Mouse (Mus musculus) midbrain, embryonic 14.5 days (tissue): Measurements from ENCODE around the gene Syt12. TPM values are rescaled to one million over a fixed set of nuclear protein-coding genes. Genes with fewer than 3 reads are reported as not detected.

Experiments used
- ATAC-seq: fragments of 200-750 bp; cut with Nextera tagmentation; 2 replicates; pipeline ENCODE4 v1.8.0; 2017; ENCODE audit warnings: moderate number of reproducible peaks, moderate library complexity; ENCODE audit not compliant: low FRiP score, low TSS enrichment
- DNase-seq: peaks from one replicate; pipeline ENCODE4 v3.0.0-alpha.2; 2015
- H3K27ac ChIP-seq: fragments of 300-500 bp; sonication (generic); replicated peaks from 2 replicates; pipeline ENCODE4 v1.5.1; 2014; ENCODE audit warnings: mild to moderate bottlenecking, low read depth, low read length, moderate library complexity
- H3K27me3 ChIP-seq: fragments of 300-500 bp; sonication (generic); 2 replicates; pipeline ENCODE4 v1.6.1; 2014; ENCODE audit warnings: low read length, control low read depth, mixed read lengths; ENCODE audit not compliant: control insufficient read depth, insufficient read depth
- H3K36me3 ChIP-seq: fragments of 300-500 bp; sonication (generic); 2 replicates; pipeline ENCODE4 v1.6.1; 2014; ENCODE audit warnings: low read length, control low read depth; ENCODE audit not compliant: control insufficient read depth, insufficient read depth
- H3K4me1 ChIP-seq: fragments of 300-500 bp; sonication (generic); 2 replicates; pipeline ENCODE4 v1.6.1; 2014; ENCODE audit warnings: mild to moderate bottlenecking, antibody characterized with exemption, low read length, control low read depth; ENCODE audit not compliant: control insufficient read depth, insufficient read depth
- H3K4me2 ChIP-seq: fragments of 300-500 bp; sonication (generic); 2 replicates; pipeline ENCODE4 v1.6.1; 2014; ENCODE audit warnings: mild to moderate bottlenecking, low read length, moderate library complexity
- H3K4me3 ChIP-seq: fragments of 300-500 bp; sonication (generic); replicated peaks from 2 replicates; pipeline ENCODE4 v1.5.1; 2014; ENCODE audit warnings: low read depth, low read length
- H3K9ac ChIP-seq: fragments of 300-500 bp; sonication (generic); replicated peaks from 2 replicates; pipeline ENCODE4 v1.6.1; 2014; ENCODE audit warnings: mild to moderate bottlenecking, low read length, moderate library complexity
- H3K9me3 ChIP-seq: fragments of 300-500 bp; sonication (generic); 2 replicates; pipeline ENCODE4 v1.6.1; 2016; ENCODE audit warnings: low read length, control low read depth, mixed read lengths; ENCODE audit not compliant: control insufficient read depth
- WGBS: fragments of 180-500 bp; shearing (Covaris S2); extraction: QIAGEN DNeasy Blood & Tissue Kit; methylation state at CpG from one replicate; pipeline ENCODE4 v1.1.7; 2014; 5-methylcytosine and 5-hydroxymethylcytosine counted together
- polyA plus RNA-seq: library from polyadenylated mRNA; unstranded; fragments of >200 nt; fragmentation: Nextera tagmentation; extraction: Ambion mirVana; gene quantifications from 2 replicates; pipeline ENCODE4 v1.2.1, GENCODE M21; 2014

The Syt12 gene
- polyA plus RNA-seq, 1 experiment from 2014 or later: 1.9 TPM

DNA sequence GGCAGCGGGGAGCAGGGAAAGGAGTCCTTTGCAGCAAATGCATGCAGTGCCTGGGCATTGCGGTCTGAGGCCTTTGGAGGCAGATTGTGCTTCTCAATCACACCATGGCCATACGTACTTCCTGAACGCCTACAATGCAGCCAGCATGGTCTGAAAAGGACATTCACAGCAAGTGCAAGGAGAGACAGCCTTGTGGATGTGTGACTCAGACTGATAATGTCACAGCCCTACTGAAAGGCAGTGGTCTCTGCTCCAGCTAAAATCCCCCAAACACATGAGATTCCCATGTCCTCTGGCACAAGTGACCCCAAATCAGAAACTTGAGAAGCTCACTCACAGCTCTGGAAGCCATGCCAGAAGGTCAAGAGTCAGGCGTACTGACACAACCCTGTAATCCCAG lies 18.6 kb upstream of the Syt12 start:
- no peaks in the 10 kb centered on the region for H3K4me1 ChIP-seq
- no peak overlapping the region for H3K9ac ChIP-seq
- no peaks in the 10 kb centered on the region for H3K9me3 ChIP-seq
- H3K27ac ChIP-seq: no peak overlapping the region
- 86% methylated on average over 5 of the region's 5 CpGs for whole genome bisulfite sequencing
- H3K36me3 ChIP-seq: no peaks in the 10 kb centered on the region
- H3K27me3 ChIP-seq: no peaks in the 10 kb centered on the region
- DNase-seq: no peak
- H3K4me3 ChIP-seq: no peak overlapping the region
- H3K4me2 ChIP-seq: no peak overlapping the region
- no peak for ATAC-seq

DNA sequence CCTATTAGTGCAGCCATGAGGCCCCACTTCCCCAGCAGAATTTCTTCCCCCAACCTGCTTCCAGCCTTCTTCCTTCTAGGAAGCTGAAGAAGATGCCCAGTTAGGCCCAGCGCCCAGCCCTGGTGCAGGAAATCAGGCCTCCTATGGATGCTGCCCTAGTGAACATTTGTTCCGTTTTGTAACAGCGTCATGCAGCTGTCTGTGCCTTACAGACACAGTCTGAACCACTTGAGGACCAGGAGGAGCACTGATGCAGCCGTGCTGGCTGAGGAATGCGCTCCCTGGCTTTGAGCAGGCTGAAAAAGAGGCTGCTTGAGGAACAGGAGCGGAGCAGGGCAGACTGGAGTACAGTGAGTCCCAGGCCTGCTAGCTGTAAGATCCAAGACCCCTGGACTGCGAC lies 17.5 kb upstream of the Syt12 start:
- Histone ChIP-seq H3K9ac (no peak overlapping the region), H3K9me3 (no peaks in the 10 kb centered on the region), H3K27me3 (no peaks in the 10 kb centered on the region), H3K4me3 (no peak overlapping the region), H3K4me2 (no peak overlapping the region), H3K36me3 (no peaks in the 10 kb centered on the region), H3K4me1 (no peaks in the 10 kb centered on the region), H3K27ac (no peak overlapping the region)
- 72% methylated on average over 7 of the region's 7 CpGs for WGBS
- no peak for DNase-seq
- ATAC-seq: no peak

DNA sequence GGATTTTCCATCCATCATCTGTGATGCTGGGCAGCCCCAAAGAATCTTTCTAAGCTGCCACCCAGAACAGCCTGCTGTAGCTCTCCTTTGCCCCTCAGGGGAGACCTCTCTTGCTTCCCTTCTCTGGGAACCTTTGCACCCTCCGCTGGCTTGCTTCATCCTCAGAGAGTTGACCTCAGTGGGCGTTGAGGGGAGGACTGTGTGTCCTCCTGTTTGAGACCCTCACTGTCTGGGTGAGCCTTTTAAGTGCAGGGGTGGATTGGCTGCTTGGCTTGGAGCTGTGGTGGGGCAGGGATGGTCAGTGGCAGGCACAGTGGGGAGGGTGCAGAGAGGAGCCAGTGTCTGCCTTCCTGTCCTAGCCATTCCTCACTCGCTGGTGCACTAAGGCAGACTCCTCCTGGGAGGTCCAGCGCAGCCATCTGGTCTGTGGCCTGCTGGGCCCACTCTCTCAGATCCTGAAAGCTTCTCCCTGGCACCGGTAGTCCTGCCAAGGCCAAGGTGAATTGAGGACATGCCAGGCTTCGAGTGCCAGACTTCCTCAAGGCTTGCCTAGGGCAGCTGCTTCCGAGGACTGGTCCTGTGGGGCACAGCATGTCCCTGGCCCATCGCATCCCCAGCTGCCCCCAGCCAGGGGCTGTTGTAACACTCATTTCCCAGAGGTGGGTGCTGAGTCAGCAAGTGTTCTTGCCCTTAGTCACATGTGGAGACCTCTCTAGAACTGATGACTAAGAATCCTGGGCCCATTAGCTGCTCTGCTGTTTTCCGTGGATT lies 15.5 kb upstream of the Syt12 start:
- no peaks in the 10 kb centered on the region for H3K27me3 ChIP-seq
- no peaks in the 10 kb centered on the region for H3K36me3 ChIP-seq
- 0 out of 2 replicates have a peak overlapping the region, but pooled peaks have one; percentile 6 for H3K9ac ChIP-seq
- H3K4me1 ChIP-seq: no peaks in the 10 kb centered on the region
- no peak for DNase-seq
- H3K4me2 ChIP-seq: no peak overlapping the region
- H3K9me3 ChIP-seq: no peaks in the 10 kb centered on the region
- 54% methylated on average over 9 of the region's 9 CpGs for WGBS
- no peak overlapping the region for H3K4me3 ChIP-seq
- ATAC-seq: no peak
- no peak overlapping the region for H3K27ac ChIP-seq

DNA sequence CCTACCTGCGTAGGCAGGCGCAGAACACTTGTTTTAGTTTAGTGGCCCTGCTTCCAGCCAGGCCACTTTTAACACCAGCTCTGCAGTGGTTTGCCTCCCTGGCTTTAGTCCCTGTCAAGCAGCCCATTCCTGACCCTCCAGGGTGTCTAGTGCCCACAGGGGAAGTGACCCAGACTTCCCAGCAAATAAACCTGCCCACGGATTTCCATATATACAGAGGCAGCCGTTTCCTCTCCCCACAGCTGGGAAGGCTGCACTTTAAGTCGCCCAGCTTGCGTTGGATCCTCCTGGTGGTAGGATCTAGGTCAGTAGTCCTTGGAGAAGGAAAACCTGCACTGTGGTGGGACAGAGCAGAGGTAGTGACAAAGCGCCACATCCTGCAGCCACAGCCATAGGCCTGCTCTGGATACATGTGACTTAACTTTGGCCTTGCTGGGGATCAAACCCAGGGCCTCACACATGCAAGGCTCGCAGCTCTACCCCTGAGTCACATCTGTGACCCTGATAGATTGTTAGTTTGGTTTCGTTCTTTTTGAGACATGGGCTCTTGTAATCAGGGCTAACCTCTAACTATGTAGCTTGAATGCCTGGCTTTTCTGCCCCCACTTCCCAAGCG lies 13.9 kb upstream of the Syt12 start:
- no peak for DNase-seq
- H3K36me3 ChIP-seq: no peaks in the 10 kb centered on the region
- no peaks in the 10 kb centered on the region for H3K9me3 ChIP-seq
- no peak overlapping the region for H3K9ac ChIP-seq
- H3K27me3 ChIP-seq: no peaks in the 10 kb centered on the region
- H3K4me2 ChIP-seq: no peak overlapping the region
- no peak overlapping the region for H3K4me3 ChIP-seq
- no peak overlapping the region for H3K27ac ChIP-seq
- no peak for ATAC-seq
- 72% methylated on average over 10 of the region's 10 CpGs for WGBS
- no peaks in the 10 kb centered on the region for H3K4me1 ChIP-seq

DNA sequence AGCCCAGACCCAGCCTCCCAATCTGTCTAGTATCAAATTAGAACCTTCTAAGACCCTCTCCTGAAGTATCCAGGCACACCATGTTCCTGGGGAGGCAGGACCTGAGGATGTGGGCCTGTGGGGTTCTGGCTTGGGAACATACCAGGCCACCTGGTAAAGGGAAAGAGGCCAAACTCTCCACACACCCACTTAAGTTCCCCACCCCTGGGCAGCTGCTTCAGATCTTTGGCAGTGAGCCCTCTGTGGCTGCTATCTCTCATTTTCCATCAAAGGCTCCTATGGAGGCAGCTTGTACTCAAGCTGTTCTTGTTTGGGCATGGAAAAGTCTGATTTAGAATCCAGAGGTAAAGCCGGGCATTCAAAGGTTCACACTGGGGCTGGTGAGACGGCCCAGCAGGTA lies 10.6 kb upstream of the Syt12 start:
- Histone ChIP-seq H3K4me3 (no peak overlapping the region), H3K9me3 (no peaks in the 10 kb centered on the region), H3K9ac (no peak overlapping the region), H3K4me1 (no peaks in the 10 kb centered on the region), H3K36me3 (no peaks in the 10 kb centered on the region), H3K4me2 (no peak overlapping the region), H3K27me3 (no peaks in the 10 kb centered on the region), H3K27ac (no peak overlapping the region)
- 78% methylated on average over 2 of the region's 2 CpGs for WGBS
- no peak for ATAC-seq
- no peak for DNase-seq

DNA sequence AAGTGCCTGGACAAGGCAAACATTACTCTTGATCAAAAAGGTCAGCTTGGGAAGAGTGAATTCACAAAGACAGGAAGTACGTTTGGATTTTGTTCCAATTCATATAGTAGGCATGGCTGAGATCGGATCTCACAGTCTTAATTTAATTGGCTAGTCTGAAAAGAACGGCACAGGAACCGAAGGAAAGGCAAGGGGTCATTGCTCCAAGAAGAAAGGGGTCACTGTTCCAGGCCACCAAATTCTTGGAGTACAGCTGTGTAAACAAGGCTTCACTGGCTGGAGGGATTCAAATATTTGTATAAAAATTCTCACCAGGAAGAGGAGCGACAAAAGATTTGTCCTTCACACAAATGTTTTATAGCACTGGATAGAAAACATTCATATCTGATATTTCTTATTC lies 7.8 kb upstream of the Syt12 start:
- DNase-seq (no peak), ATAC-seq (no peak)
- H3K27me3 ChIP-seq: no peaks in the 10 kb centered on the region

DNA sequence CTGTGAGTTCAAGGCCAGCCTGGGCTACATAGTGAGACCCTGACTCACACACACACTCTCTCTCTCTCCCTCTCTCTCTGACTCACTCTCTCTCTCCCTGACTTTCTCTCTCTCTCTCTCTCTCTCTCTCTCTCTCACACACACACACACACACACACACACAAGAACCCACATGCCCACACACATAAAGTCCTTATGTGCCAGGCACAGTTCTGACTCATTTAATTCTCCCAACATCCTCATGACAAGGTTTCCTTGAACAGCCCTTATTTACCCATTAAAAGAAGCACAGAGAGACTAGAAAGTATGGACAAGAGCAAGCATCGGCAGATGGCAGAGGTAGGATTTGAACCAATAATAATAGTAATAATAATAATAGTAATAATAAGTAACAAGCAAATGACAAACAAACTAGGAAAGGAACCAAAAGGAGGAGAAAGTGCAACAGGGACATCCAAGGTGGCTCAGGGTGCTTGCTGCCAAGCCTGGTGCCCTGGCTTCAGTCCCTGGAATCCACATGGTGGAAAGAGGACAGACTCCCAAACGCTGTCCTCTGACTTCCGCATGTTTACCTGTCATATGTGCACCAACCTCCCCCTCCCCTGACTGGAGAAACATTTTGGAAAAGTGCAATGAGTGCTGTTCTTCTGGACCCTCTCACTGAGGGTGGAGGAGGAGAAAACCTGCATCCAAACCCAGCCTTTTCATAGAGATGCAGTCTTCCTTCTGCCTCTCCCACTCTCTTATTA lies 5.0 kb upstream of the Syt12 start:
- ATAC-seq: no peak
- WGBS: 86% methylated on average over 3 of the region's 3 CpGs
- Histone ChIP-seq H3K4me1 (0 out of 2 replicates have a peak, but pooled peaks cover under 1% of the 10 kb centered on the region), H3K9ac (no peak overlapping the region), H3K36me3 (no peaks in the 10 kb centered on the region), H3K4me2 (no peak overlapping the region), H3K27me3 (peaks cover 11% of the 10 kb centered on the region), H3K4me3 (no peak overlapping the region), H3K27ac (no peak overlapping the region), H3K9me3 (no peaks in the 10 kb centered on the region)
- DNase-seq: no peak

More for the DNA sequence above, 7.8 kb upstream of the Syt12 start:
- Histone ChIP-seq H3K9me3 (no peaks in the 10 kb centered on the region), H3K27ac (no peak overlapping the region), H3K4me2 (no peak overlapping the region), H3K4me1 (no peaks in the 10 kb centered on the region), H3K9ac (no peak overlapping the region), H3K4me3 (no peak overlapping the region), H3K36me3 (no peaks in the 10 kb centered on the region)
- WGBS: 59% methylated on average over 5 of the region's 5 CpGs

DNA sequence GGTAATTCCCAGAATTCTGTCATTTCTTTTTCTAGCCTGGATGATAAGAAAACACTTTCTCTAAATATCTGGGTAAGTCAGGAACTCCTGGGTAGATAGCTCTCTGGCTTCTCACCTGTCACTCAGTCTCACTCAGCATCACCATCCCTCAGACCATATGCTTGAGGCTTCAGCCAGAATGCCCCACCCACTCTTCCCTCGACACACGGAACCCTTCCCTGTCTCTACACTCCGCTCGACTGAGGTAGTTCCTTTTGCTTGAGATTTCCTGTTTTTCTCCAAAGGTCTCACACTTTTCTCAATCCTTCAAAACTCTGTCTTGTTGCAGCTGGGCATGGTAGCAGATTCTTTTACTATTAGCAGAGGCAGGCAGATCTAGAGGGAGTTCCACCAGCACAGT lies 4.1 kb upstream of the Syt12 start:
- ATAC-seq (no peak), DNase-seq (no peak)
- H3K27ac ChIP-seq: no peak overlapping the region
- 0 out of 2 replicates have a peak, but pooled peaks cover 5% of the 10 kb centered on the region for H3K4me1 ChIP-seq
- H3K9ac ChIP-seq: no peak overlapping the region
- no peak overlapping the region for H3K4me2 ChIP-seq
- peaks cover 19% of the 10 kb centered on the region for H3K27me3 ChIP-seq
- WGBS: 68% methylated on average over 4 of the region's 4 CpGs
- H3K4me3 ChIP-seq: no peak overlapping the region
- no peaks in the 10 kb centered on the region for H3K36me3 ChIP-seq
- H3K9me3 ChIP-seq: no peaks in the 10 kb centered on the region
